Mouse (Mus musculus) cerebellum, adult 8-10 months (tissue): Measurements from ENCODE around the gene Fcf1.
A peak's percentile ranks its signal among the peaks of the same experiment; 100 is the strongest.

ENCODE experiments used
- DNase-seq: peaks from one replicate; pipeline ENCODE4 v3.0.0; 2022

Fcf1 gene

DNA sequence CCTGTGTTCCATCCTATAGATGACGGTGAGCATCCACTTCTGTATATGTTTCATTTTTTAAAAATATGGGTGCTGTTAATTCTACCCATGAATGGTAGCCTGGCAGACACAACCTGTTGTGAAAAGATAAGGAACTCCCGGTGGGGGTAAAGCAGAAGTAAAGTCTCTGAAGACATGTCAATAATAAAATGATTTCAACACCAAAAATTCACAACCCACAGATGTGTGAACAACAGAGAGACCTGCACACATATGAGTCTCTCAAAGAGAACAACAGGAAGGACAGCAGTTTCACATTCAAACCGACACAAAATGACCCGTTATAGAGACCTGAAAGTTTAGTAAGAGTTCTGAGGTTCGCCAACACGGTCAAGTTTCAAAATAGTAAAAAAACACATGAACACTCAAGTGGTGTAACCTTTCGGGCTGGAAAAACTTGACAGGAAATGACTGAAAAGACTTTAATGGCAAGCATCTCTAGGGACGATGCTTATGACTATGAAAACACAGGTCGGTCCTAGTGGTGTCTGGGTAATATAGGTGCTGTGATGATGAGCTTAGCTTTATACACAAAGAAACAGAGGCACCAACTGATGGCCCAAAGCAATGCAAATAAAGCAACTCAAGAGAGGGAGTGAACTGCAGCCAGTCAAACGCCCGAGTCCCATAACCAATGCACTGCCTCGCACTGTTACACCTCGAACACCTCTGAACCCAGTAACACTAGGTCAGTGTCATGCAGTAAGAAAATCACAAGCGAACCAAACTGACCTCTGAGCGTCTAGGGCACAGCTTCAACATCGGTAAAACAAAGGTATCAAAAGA, 1.7 kb upstream of the Fcf1 start:
- no peak for DNase-seq

GRCm38 (mm10) chr12:84969656-84970427, 855 bp upstream of the Fcf1 start:
- no peak for DNase-seq

DNA sequence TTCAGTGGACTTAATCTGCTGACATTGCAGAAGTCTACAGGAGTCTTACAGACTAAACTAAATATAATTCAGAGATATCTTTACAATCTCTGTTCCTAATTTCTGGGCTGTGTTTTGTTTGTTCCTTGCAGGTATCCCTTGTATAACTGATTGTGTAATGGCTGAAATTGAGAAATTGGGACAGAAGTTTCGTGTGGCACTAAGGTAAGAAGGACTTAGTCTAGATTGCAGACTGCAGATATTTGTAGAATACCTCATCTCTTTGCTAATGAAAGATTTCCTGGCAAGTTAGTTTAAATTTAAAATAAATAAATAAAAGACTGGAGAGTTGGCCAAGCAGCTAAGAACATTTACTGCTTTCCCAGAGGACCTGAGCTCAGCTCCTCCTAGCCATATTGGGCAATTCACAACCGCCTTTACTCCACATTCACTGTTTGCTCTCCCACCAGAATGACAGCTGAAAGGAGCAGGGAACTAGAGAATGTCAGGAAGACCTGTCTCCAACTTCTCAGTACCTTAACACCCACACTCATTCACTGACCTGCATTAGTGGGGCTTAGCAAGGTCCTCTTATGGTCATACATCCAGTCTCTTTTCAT, 8.7 kb downstream of the Fcf1 start:
- DNase-seq, result no peak

DNA sequence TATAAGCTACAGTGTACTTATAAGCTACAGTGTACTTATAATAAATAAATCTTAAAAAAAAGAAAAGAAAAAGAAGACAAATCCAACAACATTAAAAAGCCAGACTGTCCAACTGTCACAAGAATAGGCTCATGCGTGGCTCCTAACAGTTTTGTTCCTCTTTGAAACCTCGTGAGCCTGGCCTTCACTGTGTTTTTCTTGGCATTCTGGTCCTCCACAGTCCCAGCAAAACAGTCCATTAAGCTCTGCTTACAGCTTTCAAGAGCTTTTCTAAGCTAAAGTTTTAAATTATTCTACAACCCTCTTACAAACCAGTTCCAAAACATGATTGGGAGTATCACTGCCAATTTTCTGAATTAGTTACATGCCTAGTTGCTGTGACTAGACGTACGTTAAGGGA, 18.8 kb downstream of the Fcf1 start:
- DNase-seq, result no peak

- no peak for DNase-seq
Observed at GRCm38 (mm10) chr12:84995112-84995761, 24.5 kb downstream of the Fcf1 start.

DNA sequence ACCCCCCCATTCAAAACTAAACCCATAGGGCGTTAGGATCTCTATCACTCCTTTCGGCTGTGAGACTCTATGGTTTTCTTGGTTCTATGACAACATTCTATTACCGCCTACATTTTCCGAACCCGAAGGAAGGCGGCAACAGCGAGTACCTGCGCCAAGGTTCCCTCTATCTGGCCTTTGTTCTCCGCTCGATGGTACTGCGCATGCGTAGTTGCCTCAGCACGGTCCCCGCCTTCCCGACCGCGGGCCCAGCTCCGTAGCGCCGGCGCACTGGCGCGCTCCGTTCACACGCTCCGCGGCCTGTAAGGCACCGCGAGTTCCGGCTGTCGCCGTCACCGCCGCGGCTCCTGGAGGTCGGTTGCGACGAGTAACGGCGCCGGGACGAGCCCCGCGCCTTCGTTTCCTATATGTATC, 25.4 kb downstream of the Fcf1 start, which contains the start of gene Ylpm1:
Ylpm1 (plus strand) TSS at position 239 of the 414 bp plus-strand sequence.
- DNase-seq, result peak; percentile 98

GRCm38 (mm10) chr12:84996501-84997398, 26.1 kb downstream of the Fcf1 start:
- peak; percentile 18 for DNase-seq

DNA sequence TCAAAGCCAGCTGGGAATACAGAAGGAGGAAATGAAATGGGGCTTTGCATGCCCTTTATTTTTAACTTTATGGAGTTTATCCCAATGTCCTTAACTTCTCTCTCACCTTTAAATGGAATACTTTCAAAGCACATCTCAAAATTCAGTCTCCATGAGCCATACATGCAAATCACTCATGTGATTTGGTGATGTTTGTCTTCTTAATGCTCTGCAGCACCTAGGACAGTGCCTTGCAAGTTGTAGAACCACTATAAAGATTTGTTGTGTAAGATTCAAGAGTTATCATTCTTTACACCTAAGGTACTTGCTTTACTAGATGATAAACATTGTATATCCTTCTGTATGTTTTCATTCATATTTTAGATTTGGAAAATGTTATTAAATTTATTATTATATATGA, 28.4 kb downstream of the Fcf1 start:
- no peak for DNase-seq

DNA sequence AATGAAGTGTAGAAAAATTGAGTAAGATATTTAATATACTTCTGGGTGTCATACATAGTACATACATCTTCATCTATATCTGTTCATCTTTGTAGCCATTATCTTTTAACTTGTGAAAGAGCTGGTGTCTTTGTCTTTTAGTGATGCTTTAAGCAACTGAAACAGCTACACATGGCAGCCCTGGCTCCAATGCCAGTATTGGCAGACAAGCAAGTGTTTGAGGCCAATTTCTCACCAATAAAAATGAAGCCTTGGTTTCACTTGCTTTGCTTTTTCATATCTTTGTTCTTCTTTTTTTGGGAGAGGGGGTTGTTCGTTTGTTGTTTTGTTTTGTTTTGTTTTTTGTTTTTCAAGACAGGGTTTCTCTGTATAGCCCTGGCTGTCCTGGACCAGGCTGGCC, 35.5 kb downstream of the Fcf1 start:
- no peak for DNase-seq

- no peak for DNase-seq
Observed at GRCm38 (mm10) chr12:85007021-85007420, 36.3 kb downstream of the Fcf1 start.

DNA sequence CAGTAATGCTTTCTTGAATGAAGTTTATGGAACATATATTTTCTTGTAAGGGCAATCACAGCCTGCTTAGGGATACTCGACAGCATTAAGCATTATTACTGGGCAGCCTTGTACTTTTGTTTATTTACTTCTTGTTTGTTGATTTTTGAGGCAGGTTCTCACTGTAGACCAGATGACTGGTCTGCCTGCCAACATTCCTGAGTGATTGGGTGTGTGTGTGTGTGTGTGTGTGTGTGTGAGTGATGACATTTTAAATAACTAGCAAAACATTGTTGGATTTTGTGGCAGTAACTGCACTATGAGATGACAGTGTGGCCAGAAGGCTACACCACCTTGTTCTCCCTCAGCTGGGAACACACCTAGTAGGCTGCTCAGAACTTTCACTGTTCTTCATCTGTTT, 39.1 kb downstream of the Fcf1 start:
- DNase-seq, result no peak

- no peak for DNase-seq
Observed at GRCm38 (mm10) chr12:85010541-85010940, 39.8 kb downstream of the Fcf1 start.

DNA sequence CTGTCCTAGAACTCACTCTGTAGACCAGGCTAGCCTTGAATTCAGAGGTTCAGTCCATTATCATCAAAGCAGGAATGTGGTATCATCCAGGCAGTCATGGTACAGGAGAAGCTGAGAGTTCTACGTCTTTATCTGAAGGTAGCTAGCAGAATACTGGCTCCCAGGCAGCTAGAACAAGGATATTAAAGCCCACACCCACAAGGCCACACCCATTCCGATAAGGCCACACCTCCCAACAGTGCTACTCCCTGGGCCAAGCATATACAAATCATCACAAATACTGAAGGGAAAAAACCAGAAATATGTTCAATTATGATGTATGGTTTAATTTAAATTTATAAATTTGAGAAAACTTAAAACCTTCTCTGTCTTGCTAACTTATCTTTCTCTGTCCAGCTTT, 41.5 kb downstream of the Fcf1 start:
- no peak for DNase-seq

- no peak for DNase-seq
Observed at GRCm38 (mm10) chr12:85022071-85022470, 51.4 kb downstream of the Fcf1 start.

GRCm38 (mm10) chr12:85032710-85033109, 62.0 kb downstream of the Fcf1 start:
- no peak for DNase-seq
